Mouse (Mus musculus): ENCODE measurements around the gene Fam186b. TPM values are rescaled to one million over a fixed set of nuclear protein-coding genes. Genes with fewer than 3 reads are reported as not detected.
"Not testable (repeated sequence)": the region's sequence is repeated elsewhere in the genome, so short reads cannot be mapped to it uniquely, and the experiment has no call there.

The Fam186b gene
- polyA plus RNA-seq, 1 experiment from 2014 or later: 0.62 TPM

DNA sequence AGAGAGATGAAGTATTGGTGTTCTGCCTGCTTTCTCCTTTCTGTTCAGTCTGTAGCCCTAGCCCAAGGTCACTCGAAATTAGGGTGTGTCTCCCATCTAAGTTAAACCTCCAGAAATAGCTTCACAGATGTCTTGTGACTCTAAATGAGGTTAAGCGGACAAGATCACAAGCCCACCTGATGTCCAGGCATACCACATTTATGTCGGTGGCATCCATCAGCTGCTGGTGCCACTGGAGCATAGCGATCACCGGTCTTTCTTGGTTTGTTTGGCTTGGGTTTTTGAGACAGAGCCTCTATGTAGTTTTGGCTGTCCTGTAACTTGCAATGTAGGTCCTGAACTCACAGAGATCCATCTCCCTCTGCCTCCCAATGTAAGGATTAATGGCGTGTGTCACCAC, 41.9 kb downstream of the Fam186b start:
- Histone ChIP-seq H3K36me3 (replicated peaks) (no peaks in the 10 kb centered on the region), H3K4me2 (no peak overlapping the region), H3K9ac (no peak overlapping the region), H3K4me3 (no peak overlapping the region), H3K4me1 (peaks cover 25% of the 10 kb centered on the region), H3K9me3 (no peaks in the 10 kb centered on the region), H3K27me3 (replicated peaks) (0 out of 2 replicates have a peak, but pooled peaks cover 2% of the 10 kb centered on the region), H3K27ac (no peak overlapping the region)
- WGBS: 95% methylated on average over 6 of the region's 6 CpGs
- no peak for ATAC-seq (replicated peaks)

DNA sequence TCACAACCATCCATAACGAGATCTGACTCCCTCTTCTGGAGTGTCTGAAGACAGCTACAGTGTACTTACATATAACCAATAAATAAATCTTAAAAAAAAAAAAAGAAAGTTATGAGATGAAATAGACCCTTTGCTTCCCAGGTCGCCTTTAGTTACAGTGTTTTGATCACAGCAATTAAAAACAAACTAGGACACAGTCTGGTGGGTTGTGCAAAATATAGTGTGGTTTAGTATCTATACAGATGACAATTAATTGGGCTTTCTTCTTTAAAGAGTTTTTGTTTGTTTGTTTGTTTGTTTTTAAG, 42.6 kb downstream of the Fam186b start:
- not testable (repeated sequence) for H3K9me3 ChIP-seq; H3K36me3 ChIP-seq (replicated peaks); ATAC-seq (replicated peaks); H3K9ac ChIP-seq; H3K27me3 ChIP-seq (replicated peaks); H3K27ac ChIP-seq
- 50% methylated on average over 2 of the region's 2 CpGs for WGBS
- H3K4me3 ChIP-seq: peak overlapping the region; percentile 59; the same call in 1 of the 2 replicates
- peak overlapping the region; percentile 79 for H3K4me2 ChIP-seq
- H3K4me1 ChIP-seq: peaks cover 25% of the 10 kb centered on the region

DNA sequence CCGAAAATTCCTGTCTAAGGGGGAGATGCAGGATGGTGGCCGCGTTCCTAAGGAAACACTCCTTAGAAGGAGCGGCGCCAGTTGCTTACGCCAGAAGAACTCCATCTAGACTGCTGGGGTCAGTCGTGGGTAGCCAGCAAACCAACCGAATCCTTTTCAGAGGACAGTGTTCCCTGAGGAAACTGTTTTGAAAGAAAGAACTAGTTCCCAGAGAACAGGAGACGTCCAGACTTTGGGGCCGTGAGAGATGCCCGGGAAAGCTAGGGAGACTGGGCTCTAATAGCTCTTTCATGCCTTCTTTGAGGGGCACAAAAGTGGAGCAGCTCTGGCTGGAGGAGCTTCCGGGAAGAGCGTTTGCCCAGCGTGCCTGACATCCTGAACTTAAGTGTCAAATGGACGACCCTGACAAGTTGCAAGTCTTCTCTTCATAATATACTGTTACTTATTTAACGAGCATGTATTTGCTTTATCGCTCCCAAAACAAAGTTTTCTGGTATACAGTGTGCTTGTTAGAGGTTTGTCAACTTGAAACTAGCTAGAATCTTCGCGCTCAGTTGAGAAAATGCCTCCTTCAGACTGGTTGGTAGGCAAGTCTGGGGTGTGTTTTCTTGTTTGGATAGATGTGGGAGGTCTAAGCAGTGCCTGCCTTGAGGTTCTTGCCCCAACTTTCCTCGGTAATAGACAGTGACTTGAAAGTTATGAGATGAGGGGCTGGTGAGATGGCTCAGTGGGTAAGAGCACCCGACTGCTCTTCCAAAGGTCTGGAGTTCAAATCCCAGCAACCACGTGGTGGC, 43.1 kb downstream of the Fam186b start:
- H3K27ac ChIP-seq: peak overlapping the region; percentile 93
- H3K9ac ChIP-seq: peak overlapping the region; percentile 65
- peaks cover 25% of the 10 kb centered on the region for H3K4me1 ChIP-seq
- peak overlapping the region; percentile 59 for H3K4me3 ChIP-seq
- 0 out of 2 replicates have a peak, but pooled peaks cover 5% of the 10 kb centered on the region for H3K36me3 ChIP-seq (replicated peaks)
- H3K4me2 ChIP-seq: peak overlapping the region; percentile 79
- no peaks in the 10 kb centered on the region for H3K9me3 ChIP-seq
- peak; percentile 64 for ATAC-seq (replicated peaks)
- WGBS: 4% methylated on average over 22 of the region's 22 CpGs
- 0 out of 2 replicates have a peak, but pooled peaks cover under 1% of the 10 kb centered on the region for H3K27me3 ChIP-seq (replicated peaks)

DNA sequence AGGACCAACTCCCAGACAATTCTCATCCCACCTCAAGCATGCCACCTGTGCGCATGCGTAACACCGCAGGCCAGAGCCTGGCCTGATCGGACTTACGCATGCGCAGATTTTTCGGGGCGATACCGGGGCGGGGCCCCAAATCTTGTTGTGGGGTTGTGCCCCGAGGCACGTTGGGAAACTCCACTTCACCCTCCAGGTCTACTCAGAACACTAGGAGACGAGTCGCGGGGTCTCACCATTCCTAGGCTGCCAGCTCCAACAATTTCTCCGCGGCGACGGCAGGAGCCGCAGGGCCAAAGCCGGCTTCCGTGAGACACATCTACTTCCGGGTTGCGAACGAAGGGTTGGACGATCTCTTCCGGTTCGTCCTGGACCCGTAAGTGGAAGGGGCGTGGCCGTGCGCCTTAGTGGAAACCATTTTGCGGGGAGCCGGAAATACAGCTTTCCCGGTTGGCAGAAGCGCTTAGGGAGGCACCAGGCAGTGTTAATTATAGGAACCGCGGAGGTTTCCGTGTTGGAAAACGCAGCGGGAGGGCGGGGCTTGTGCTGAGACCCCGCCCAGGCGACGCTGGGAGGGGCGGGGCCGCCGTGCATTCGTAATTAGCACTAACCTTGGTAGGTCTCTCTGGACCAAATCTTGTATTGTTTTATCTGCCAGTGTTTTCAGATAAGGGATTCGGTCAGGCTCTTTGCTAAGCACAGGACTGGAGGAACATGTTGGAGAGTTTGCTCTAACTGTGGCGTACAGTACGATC, 43.9 kb downstream of the Fam186b start, which contains the start of gene Mcrs1:
Gene Mcrs1, minus strand, starts transcription at position 336 of the 755 bp plus-strand sequence.
- Histone ChIP-seq H3K36me3 (replicated peaks) (peaks cover 13% of the 10 kb centered on the region), H3K9ac (peak within 1 kb of the TSS; percentile 65), H3K27me3 (replicated peaks) (no peaks in the 10 kb centered on the region), H3K4me1 (peaks cover 25% of the 10 kb centered on the region), H3K4me3 (peak within 1 kb of the TSS; percentile 59), H3K4me2 (peak within 1 kb of the TSS; percentile 79), H3K9me3 (no peaks in the 10 kb centered on the region), H3K27ac (peak within 1 kb of the TSS; percentile 93)
- WGBS: under 1% methylated on average over 52 of the region's 52 CpGs
- peak; percentile 94 for ATAC-seq (replicated peaks)

DNA sequence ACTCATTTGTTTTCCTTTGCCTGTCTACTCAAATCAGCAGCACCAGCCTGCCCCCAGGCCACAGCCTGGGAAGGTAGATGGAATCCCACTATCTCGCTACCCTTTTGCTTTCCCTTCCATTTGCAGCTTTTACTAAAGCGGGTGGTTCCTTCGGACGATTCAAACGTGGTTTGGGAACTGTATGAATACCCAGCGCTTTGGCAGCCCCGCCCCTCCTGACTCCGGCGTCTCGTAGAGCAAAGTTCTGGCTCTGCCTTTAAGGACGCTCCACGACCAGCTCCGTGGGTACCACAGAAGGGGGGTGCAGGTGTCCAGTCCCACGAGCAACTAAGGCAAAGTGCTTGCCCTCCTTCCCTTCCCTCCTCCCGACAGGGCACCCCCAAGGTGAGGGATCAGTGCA, 44.6 kb downstream of the Fam186b start:
- ATAC-seq (replicated peaks): peak; percentile 43
- Histone ChIP-seq H3K9ac (peak overlapping the region; percentile 56), H3K4me3 (peak overlapping the region; percentile 59), H3K4me2 (peak overlapping the region; percentile 79), H3K27ac (0 out of 2 replicates have a peak overlapping the region, but pooled peaks have one; percentile 93), H3K36me3 (replicated peaks) (peaks cover 20% of the 10 kb centered on the region), H3K4me1 (peaks cover 25% of the 10 kb centered on the region)
- WGBS: 1% methylated on average over 14 of the region's 15 CpGs
- H3K9me3 ChIP-seq; H3K27me3 ChIP-seq (replicated peaks): not testable (repeated sequence)

DNA sequence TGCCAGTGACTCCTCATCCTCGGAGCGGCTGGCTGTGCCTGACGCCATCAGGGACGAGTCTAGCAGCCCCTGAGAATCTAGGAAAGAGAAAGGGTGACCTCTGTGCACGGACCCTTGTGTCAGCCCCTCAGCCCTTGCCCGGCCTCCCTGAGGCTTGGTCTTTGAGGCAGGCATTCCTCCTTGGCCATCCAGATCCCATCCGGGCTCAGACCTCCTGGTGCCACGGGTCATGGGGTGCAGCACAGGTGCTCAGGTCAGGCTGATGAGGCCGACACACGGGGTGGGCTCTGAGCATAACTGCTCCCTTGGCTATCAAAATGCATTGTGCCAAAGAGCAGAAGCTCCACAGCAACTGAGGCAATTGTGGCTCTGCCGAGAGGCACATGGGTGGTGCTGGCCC, 45.8 kb downstream of the Fam186b start:
- no peak overlapping the region for H3K9ac ChIP-seq
- 92% methylated on average over 11 of the region's 11 CpGs for whole genome bisulfite sequencing
- ATAC-seq (replicated peaks): no peak
- no peak overlapping the region for H3K27ac ChIP-seq
- no peaks in the 10 kb centered on the region for H3K9me3 ChIP-seq
- no peaks in the 10 kb centered on the region for H3K27me3 ChIP-seq (replicated peaks)
- H3K4me1 ChIP-seq: peaks cover 25% of the 10 kb centered on the region
- peaks cover 25% of the 10 kb centered on the region for H3K36me3 ChIP-seq (replicated peaks)
- H3K4me3 ChIP-seq: no peak overlapping the region
- no peak overlapping the region for H3K4me2 ChIP-seq

DNA sequence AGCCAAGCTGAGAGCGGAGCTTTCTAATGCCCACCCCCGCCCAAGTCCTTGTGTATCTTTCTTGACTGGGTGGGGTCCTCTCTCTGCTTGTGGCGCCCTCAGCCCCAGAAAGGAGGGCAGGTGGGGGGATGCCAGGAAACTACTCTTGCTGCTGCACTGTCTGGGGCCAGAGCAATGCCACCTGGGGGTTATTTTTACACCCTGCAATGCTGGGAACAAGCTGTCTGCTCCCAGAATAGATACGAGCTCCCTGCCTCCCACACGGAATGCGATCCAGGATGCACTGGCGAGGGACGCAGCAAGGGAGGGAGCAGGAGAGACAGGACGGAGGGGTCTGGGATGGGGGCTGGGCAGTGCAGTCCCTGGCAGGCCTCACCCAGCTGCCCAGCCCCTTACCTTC, 46.7 kb downstream of the Fam186b start:
- no peaks in the 10 kb centered on the region for H3K27me3 ChIP-seq (replicated peaks)
- no peak overlapping the region for H3K9ac ChIP-seq
- H3K4me1 ChIP-seq: peaks cover 25% of the 10 kb centered on the region
- no peak for ATAC-seq (replicated peaks)
- no peaks in the 10 kb centered on the region for H3K9me3 ChIP-seq
- no peak overlapping the region for H3K27ac ChIP-seq
- peaks cover 33% of the 10 kb centered on the region for H3K36me3 ChIP-seq (replicated peaks)
- no peak overlapping the region for H3K4me2 ChIP-seq
- H3K4me3 ChIP-seq: no peak overlapping the region
- WGBS: 83% methylated on average over 9 of the region's 9 CpGs

DNA sequence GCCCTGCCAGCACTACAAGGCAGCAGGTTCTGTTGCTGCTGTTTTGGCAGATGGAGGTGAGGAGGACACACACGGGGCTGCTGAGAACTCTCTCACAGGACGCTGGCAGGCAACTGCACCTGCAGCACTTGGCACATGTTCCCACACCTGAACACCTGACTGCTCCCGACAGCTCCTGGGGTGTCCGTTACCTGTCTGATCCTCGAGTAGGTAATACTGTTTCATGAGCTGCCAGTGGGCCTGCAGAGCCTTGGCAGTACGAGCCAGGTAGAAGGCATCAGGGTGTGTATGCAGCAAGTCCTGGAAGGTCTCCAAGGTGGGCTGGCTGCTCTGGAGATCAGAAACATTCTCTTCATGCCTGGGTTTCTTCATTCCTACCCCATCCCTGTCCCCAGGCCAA, 49.0 kb downstream of the Fam186b start:
- Histone ChIP-seq H3K36me3 (replicated peaks) (peaks cover 43% of the 10 kb centered on the region), H3K4me1 (peaks cover 12% of the 10 kb centered on the region)
- H3K27ac ChIP-seq; H3K9ac ChIP-seq; H3K4me2 ChIP-seq; H3K4me3 ChIP-seq; H3K9me3 ChIP-seq; H3K27me3 ChIP-seq (replicated peaks); ATAC-seq (replicated peaks): not testable (repeated sequence)
- 91% methylated on average over 6 of the region's 6 CpGs for WGBS

DNA sequence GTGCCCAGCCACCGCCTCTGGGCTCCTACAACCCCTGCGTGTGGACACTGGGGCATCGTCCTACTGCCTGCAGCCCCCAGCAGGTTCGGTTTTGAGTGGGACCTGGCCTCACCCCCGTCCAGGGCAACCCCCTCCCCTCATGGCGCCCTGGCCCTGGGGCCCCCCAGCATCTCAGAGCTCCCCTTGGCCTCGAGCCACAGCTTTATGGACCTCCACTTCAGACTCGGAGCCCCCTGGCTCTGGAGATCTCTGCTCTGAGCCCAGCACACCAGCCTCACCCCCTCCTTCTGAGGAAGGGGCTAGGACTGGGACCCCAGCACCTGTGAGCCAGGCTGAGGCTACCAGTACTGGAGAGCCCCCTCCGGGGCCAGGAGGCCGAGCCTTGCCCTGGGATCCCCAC, 53.6 kb downstream of the Fam186b start:
- Histone ChIP-seq H3K9me3 (no peaks in the 10 kb centered on the region), H3K4me2 (no peak overlapping the region), H3K9ac (no peak overlapping the region), H3K4me1 (no peaks in the 10 kb centered on the region), H3K4me3 (no peak overlapping the region), H3K36me3 (replicated peaks) (peaks cover 35% of the 10 kb centered on the region), H3K27me3 (replicated peaks) (no peaks in the 10 kb centered on the region), H3K27ac (no peak overlapping the region)
- WGBS: 93% methylated on average over 10 of the region's 10 CpGs
- no peak for ATAC-seq (replicated peaks)

DNA sequence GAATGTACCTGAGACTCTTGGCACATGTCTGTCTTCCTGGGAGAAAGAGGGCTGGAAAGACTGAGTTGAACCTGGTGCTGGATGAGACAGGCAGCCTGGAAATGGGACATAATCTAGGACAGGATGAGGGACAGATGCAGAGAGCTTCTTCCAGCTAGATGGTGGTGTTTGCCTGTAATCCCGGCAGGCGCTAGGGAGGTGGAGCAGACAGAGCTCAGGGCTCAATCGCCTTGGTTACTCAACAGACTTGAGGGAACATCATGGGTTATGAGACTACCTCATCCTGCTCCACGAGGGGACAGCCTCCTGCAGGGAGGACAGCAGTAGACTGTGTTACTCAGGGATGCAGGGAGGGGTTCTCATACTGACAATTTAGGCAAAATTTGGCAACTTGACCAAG, 54.4 kb downstream of the Fam186b start:
- Histone ChIP-seq H3K9me3 (no peaks in the 10 kb centered on the region), H3K4me3 (no peak overlapping the region), H3K4me2 (no peak overlapping the region), H3K9ac (no peak overlapping the region), H3K27ac (no peak overlapping the region), H3K4me1 (no peaks in the 10 kb centered on the region), H3K36me3 (replicated peaks) (peaks cover 27% of the 10 kb centered on the region), H3K27me3 (replicated peaks) (no peaks in the 10 kb centered on the region)
- 73% methylated on average over 4 of the region's 4 CpGs for WGBS
- no peak for ATAC-seq (replicated peaks)

DNA sequence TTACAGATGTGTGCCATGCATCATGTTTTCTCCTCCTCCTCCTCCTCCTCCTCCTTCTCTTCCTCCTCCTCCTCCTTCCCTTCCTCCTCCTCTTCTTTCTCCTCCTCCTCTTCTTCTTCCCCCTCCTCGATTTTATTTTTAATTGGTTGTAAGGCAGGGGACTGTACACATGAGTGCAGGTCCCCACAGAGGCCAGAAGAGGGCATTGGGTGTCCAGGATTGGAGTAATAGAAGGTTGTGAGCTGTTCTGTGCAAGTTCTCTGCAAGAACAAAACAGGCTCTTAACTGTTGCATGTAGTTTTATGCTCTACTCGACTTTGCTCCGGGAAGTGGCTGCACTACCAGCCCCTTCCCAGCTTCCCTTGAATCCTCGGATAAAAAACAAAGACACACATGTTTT, 55.6 kb downstream of the Fam186b start:
- H3K9me3 ChIP-seq: no peaks in the 10 kb centered on the region
- no peaks in the 10 kb centered on the region for H3K27me3 ChIP-seq (replicated peaks)
- no peak overlapping the region for H3K4me2 ChIP-seq
- no peak overlapping the region for H3K9ac ChIP-seq
- ATAC-seq (replicated peaks): no peak
- H3K4me3 ChIP-seq: no peak overlapping the region
- no peak overlapping the region for H3K27ac ChIP-seq
- H3K4me1 ChIP-seq: no peaks in the 10 kb centered on the region
- WGBS: 82% methylated on average over 4 of the region's 4 CpGs
- H3K36me3 ChIP-seq (replicated peaks): peaks cover 20% of the 10 kb centered on the region

DNA sequence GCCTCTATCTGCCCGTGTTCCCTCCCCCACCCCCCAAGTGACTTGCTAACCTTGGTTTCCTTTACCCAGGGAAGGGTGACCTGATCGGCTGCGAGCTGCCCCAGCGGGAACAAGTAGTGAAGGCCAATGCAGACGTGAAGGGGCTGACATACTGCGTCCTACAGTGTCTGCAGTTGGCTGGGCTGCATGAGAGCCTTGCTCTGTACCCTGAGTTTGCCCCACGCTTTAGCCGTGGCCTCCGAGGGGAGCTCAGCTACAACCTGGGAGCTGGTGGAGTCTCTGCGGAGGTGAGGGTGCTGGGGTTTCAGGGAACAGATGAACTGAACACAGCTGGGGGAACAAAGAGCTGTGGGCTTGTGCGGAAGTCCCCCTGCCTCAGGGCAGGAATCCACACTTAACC, 57.7 kb downstream of the Fam186b start:
- Histone ChIP-seq H3K27me3 (replicated peaks) (peaks cover 8% of the 10 kb centered on the region; the same call in 1 of the 2 replicates), H3K9me3 (no peaks in the 10 kb centered on the region), H3K4me1 (no peaks in the 10 kb centered on the region), H3K9ac (no peak overlapping the region), H3K4me2 (no peak overlapping the region), H3K4me3 (no peak overlapping the region), H3K27ac (no peak overlapping the region), H3K36me3 (replicated peaks) (0 out of 2 replicates have a peak, but pooled peaks cover 8% of the 10 kb centered on the region)
- ATAC-seq (replicated peaks): no peak
- 65% methylated on average over 11 of the region's 11 CpGs for WGBS
